Mouse (Mus musculus) embryo, embryonic 10.5 days (tissue): ENCODE measurements around the gene Itgav.

Source experiments
- DNase-seq: peaks from one replicate; pipeline ENCODE4 v3.0.0-alpha.2; 2015; ENCODE audit warnings: low spot score

Gene Itgav

GRCm38 (mm10) chr2:83816147-83816546 is 92.0 kb downstream of the Itgav start:
- no peak for DNase-seq

- DNase-seq, result no peak
Measured at GRCm38 (mm10) chr2:83825161-83825560, 101.0 kb downstream of the Itgav start.

GRCm38 (mm10) chr2:83828895-83829539 is 104.8 kb downstream of the Itgav start:
- peak; percentile 30 for DNase-seq

- no peak for DNase-seq
Measured at GRCm38 (mm10) chr2:83832903-83833302, 108.7 kb downstream of the Itgav start.

GRCm38 (mm10) chr2:83835313-83836070 is 111.3 kb downstream of the Itgav start:
- DNase-seq, result no peak

- no peak for DNase-seq
Measured at GRCm38 (mm10) chr2:83848495-83848894, 124.3 kb downstream of the Itgav start.

GRCm38 (mm10) chr2:83853423-83853822 is 129.2 kb downstream of the Itgav start:
- no peak for DNase-seq

- peak; percentile 30 for DNase-seq
Measured at GRCm38 (mm10) chr2:83856236-83856635, 132.0 kb downstream of the Itgav start.
